Mouse (Mus musculus) neural tube, embryonic 13.5 days (tissue): Measurements from ENCODE around the gene Tfpi. TPM values are rescaled to one million over a fixed set of nuclear protein-coding genes. Genes with fewer than 3 reads are reported as not detected.

Experiments
- ATAC-seq: fragments of 200-750 bp; cut with Nextera tagmentation; 2 replicates; pipeline ENCODE4 v1.8.0; 2017; ENCODE audit warnings: low read depth, mild to moderate bottlenecking, moderate TSS enrichment, moderate library complexity
- H3K27ac ChIP-seq: fragments of 300-500 bp; sonication (generic); replicated peaks from 2 replicates; pipeline ENCODE4 v1.5.1; 2015; ENCODE audit warnings: moderate library complexity, mild to moderate bottlenecking, inconsistent platforms
- H3K27me3 ChIP-seq: fragments of 300-500 bp; sonication (generic); 2 replicates; pipeline ENCODE4 v1.6.1; 2015; ENCODE audit warnings: mild to moderate bottlenecking, inconsistent platforms
- H3K36me3 ChIP-seq: fragments of 300-500 bp; sonication (generic); 2 replicates; pipeline ENCODE4 v1.6.1; 2015; ENCODE audit warnings: mild to moderate bottlenecking, inconsistent platforms
- H3K4me1 ChIP-seq: fragments of 300-500 bp; sonication (generic); replicated peaks from 2 replicates; pipeline ENCODE4 v1.6.1; 2015; ENCODE audit warnings: inconsistent platforms
- H3K4me2 ChIP-seq: fragments of 300-500 bp; sonication (generic); 2 replicates; pipeline ENCODE4 v1.6.1; 2015; ENCODE audit warnings: inconsistent platforms, mild to moderate bottlenecking, moderate library complexity
- H3K4me3 ChIP-seq: fragments of 300-500 bp; sonication (generic); 2 replicates; pipeline ENCODE4 v1.5.1; 2015; ENCODE audit warnings: mild to moderate bottlenecking, inconsistent platforms
- H3K9ac ChIP-seq: fragments of 300-500 bp; sonication (generic); 2 replicates; pipeline ENCODE4 v1.6.1; 2015; ENCODE audit warnings: moderate library complexity, mild to moderate bottlenecking, inconsistent platforms
- H3K9me3 ChIP-seq: fragments of 300-500 bp; sonication (generic); 2 replicates; pipeline ENCODE4 v1.6.1; 2016; ENCODE audit warnings: inconsistent platforms
- WGBS: fragments of 180-500 bp; shearing (Covaris S2); methylation state at CpG from one replicate; pipeline ENCODE4 v1.1.7; 2015; 5-methylcytosine and 5-hydroxymethylcytosine counted together
- polyA plus RNA-seq: library from polyadenylated mRNA; unstranded; fragments of >200 nt; fragmentation: Nextera tagmentation; extraction: Ambion mirVana; gene quantifications from 2 replicates; pipeline ENCODE4 v1.2.1, GENCODE M21; 2015

The Tfpi gene
- polyA plus RNA-seq, 1 experiment from 2014 or later, result 26.3 TPM

DNA sequence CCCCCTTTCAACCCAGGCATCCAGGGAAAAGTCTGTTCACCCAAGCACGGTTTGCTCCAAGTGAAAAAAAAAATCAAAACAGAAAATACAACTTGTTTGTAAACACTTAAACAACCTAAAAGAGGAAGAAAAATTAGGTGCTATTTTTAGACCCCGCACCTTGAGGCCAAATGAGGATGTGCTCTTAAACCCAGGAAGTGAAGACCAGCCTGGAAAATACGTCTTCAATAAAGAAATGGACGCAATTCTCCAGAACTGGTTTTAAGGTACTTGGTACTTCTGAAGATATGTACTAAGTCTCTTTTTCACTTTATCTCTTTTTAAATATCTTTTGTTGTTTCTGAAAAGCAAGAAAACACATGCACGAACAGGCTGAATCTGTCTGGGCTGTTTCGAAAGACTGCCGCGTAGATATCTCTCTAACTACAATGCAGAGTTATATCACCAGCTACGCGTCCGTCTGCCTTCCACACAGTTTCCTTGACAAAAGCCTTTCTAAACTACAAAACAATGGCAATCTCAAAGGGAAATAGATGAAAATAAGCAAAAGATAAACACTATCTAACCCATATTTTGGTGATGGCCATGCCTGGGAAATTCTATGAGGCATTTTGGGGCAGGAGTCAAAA, 89.1 kb downstream of the Tfpi start:
- ATAC-seq, result no peak
- peak overlapping the region; percentile 17 for H3K4me3 ChIP-seq
- no peak overlapping the region for H3K9ac ChIP-seq
- H3K4me1 ChIP-seq, result peaks cover 15% of the 10 kb centered on the region
- H3K27ac ChIP-seq, result no peak overlapping the region
- H3K36me3 ChIP-seq, result no peaks in the 10 kb centered on the region
- no peaks in the 10 kb centered on the region for H3K27me3 ChIP-seq
- no peaks in the 10 kb centered on the region for H3K9me3 ChIP-seq
- H3K4me2 ChIP-seq, result peak overlapping the region; percentile 47
- 65% methylated on average over 11 of the region's 11 CpGs for WGBS

DNA sequence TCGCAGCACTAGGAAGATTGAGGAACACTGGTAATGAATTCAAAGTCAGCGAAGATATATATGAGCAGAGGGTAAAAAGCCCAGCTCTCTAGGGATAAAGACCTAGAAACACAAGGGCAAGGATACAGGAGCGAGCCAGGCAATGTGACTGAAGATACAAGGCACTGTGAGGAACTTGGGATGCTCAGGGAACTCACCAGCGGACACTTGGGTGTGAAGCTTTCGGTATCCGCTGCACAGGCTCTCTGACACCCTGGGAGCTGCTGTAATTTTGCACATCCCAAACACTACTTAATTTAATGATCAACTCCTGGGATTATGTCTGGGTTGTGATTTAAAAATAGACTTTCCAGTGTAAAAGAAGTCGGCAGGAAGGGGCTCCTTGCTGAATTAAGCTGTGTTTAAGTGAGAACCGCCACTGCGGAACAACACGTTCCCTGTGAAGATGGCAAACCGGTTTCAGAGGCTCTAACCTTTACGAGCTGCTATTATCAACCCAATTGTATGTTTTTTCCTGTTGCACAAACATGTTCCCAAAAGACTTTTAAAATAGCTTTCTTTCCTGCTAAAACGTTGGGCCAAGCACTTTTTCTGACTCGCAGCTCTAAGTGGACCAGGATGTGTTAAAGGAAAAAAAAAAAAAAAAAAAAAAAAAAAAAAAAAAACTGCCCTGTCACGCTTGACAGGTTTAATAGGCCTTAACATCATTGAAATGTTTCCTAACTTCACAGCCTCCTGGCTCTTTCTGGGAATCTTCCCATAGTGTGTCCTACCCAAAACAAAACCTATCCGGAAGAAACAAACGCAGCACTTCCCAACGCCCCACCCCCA, 89.8 kb downstream of the Tfpi start:
- Histone ChIP-seq H3K4me1 (peaks cover 15% of the 10 kb centered on the region), H3K36me3 (no peaks in the 10 kb centered on the region), H3K9ac (no peak overlapping the region), H3K27me3 (no peaks in the 10 kb centered on the region), H3K4me2 (peak overlapping the region; percentile 47), H3K9me3 (no peaks in the 10 kb centered on the region), H3K4me3 (peak overlapping the region; percentile 17), H3K27ac (0 out of 2 replicates have a peak overlapping the region, but pooled peaks have one; percentile 3)
- ATAC-seq, result no peak
- WGBS, result 34% methylated on average over 18 of the region's 18 CpGs

DNA sequence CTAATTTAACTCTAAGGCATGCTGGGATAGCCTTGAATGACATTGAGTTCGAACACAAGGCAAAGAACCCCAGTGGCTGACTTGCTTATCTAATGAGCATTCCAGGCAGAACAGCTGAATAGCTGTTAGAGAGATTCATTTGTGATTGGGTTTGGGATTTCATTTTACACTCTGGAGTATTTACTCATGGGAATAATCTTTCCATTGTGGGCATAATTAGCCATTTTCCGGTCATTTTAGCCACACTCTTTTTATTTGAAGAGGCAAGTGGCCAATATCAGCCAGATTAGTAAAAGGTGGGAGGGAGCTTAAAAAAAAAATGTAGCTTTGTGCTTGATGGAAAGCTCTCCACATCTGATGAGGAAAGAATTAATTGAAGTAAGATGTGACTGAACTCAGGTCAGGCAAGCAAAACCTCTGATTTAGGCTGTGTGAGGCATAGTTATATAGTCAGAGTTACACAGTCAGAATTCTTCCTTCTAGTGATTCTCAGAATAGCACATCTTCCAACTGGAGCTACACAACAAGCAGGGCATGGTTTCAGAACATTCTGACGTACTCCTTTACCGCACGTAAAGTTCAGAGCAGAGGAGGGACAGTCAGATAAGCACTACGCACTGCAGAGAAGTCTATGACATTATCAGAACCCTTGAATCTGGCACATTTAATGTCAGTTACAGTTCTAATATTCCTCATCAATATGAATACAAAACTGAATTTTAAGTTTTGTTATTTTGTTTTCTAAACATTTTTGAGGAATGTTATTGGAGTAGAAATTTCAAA, 91.5 kb downstream of the Tfpi start:
- H3K4me1 ChIP-seq, result peaks cover 15% of the 10 kb centered on the region
- H3K9me3 ChIP-seq, result no peaks in the 10 kb centered on the region
- no peak for ATAC-seq
- no peak overlapping the region for H3K4me3 ChIP-seq
- no peak overlapping the region for H3K4me2 ChIP-seq
- H3K36me3 ChIP-seq, result no peaks in the 10 kb centered on the region
- 79% methylated on average over 6 of the region's 6 CpGs for WGBS
- H3K27me3 ChIP-seq, result no peaks in the 10 kb centered on the region
- no peak overlapping the region for H3K27ac ChIP-seq
- no peak overlapping the region for H3K9ac ChIP-seq

DNA sequence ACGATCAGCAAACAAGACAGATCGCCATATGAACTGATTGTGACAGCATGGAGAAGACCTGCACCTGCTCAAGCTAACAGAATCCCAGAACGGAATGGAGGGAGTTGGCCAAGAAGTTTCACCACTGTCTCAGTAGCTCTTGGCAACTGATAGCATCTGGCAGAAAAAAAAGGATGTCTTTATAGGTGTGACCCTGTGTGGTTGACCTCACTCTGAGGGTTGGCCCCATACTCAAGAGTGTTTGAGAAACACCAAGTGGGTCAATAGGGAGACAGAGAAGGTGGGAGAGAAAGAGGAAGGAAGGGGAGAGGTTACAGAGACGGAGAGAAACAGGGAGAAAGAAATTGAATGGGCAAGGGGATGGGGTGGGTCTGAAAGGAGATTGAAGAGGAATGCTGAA, 92.7 kb downstream of the Tfpi start:
- no peak overlapping the region for H3K4me2 ChIP-seq

More for the DNA sequence above, 92.7 kb downstream of the Tfpi start:
- Histone ChIP-seq H3K36me3 (no peaks in the 10 kb centered on the region), H3K4me1 (peaks cover 15% of the 10 kb centered on the region), H3K9ac (no peak overlapping the region), H3K27ac (no peak overlapping the region), H3K27me3 (no peaks in the 10 kb centered on the region), H3K9me3 (no peaks in the 10 kb centered on the region), H3K4me3 (no peak overlapping the region)
- WGBS, result 86% methylated on average over 4 of the region's 4 CpGs
- no peak for ATAC-seq

Other genes starting within 250 kb of the Tfpi start
- 16.8 and 20.8 TPM in 2 replicates for gene Calcrl, start 51.4 kb downstream of the Tfpi start, polyA plus RNA-seq
- gene Ctnnd1, start 174.0 kb upstream of the Tfpi start, polyA plus RNA-seq, result 40.2 and 46.9 TPM in 2 replicates
- 0.12 and 0.22 TPM in 2 replicates for gene Btbd18, start 182.3 kb upstream of the Tfpi start, polyA plus RNA-seq
- gene Selenoh, start 194.0 kb upstream of the Tfpi start, polyA plus RNA-seq, result 166 and 196 TPM in 2 replicates
- gene Gm28635, start 201.3 kb upstream of the Tfpi start, polyA plus RNA-seq, result not detected in 2 replicates
- 50.6 and 54.4 TPM in 2 replicates for gene Med19, start 201.6 kb upstream of the Tfpi start, polyA plus RNA-seq
- 245 and 252 TPM in 2 replicates for gene Tmx2, start 202.4 kb upstream of the Tfpi start, polyA plus RNA-seq
- 17.6 and 19.2 TPM in 2 replicates for gene Zdhhc5, start 238.4 kb upstream of the Tfpi start, polyA plus RNA-seq